Mouse (Mus musculus) MEL (cell line): ENCODE results near the gene Lsm12. TPM values are rescaled to one million over a fixed set of nuclear protein-coding genes. Genes with fewer than 3 reads are reported as not detected.
A peak's percentile ranks its signal among the peaks of the same experiment; 100 is the strongest.

Experiments used
- DNase-seq: peaks from one replicate; pipeline ENCODE4 v3.0.0; 2011; ENCODE audit warnings: low read depth, low spot score
- H3K27ac ChIP-seq: 2 replicates; pipeline ENCODE4 v1.5.1; 2012; ENCODE audit warnings: low read depth, mild to moderate bottlenecking, control low read depth, low read length, moderate library complexity; ENCODE audit not compliant: control insufficient read depth
- H3K27me3 ChIP-seq, 2 experiments: fragments of 150-350 bp in 1 of 2; sonication (generic) in 1 of 2; 2 replicates each; pipeline ENCODE4 v1.6.1; 2012; ENCODE audit warnings: low read length in 2 of 2, mild to moderate bottlenecking in 2 of 2, improper control_type of control experiment in 1 of 2, moderate library complexity in 1 of 2; ENCODE audit not compliant: insufficient read depth in 2 of 2, control insufficient read depth in 1 of 2
- H3K36me3 ChIP-seq, 2 experiments: 2 replicates each; pipeline ENCODE4 v1.6.1; 2012 to 2014; ENCODE audit warnings: low read length in 2 of 2, improper control_type of control experiment in 1 of 2, inconsistent platforms in 1 of 2, mild to moderate bottlenecking in 1 of 2; ENCODE audit not compliant: insufficient read depth in 2 of 2, control insufficient read depth in 1 of 2
- H3K4me1 ChIP-seq, 2 experiments: fragments of 150-350 bp in 1 of 2; sonication (generic) in 1 of 2; 2 replicates each; pipeline ENCODE4 v1.6.1; 2012; ENCODE audit warnings: low read length in 2 of 2, improper control_type of control experiment in 1 of 2, mild to moderate bottlenecking in 1 of 2; ENCODE audit not compliant: insufficient read depth in 2 of 2, control insufficient read depth in 1 of 2
- H3K4me3 ChIP-seq, 2 experiments: fragments of 150-350 bp in 1 of 2; sonication (generic) in 1 of 2; 2 replicates each; pipeline ENCODE4 v1.5.1; 2012; ENCODE audit warnings: low read depth in 2 of 2, low read length in 2 of 2, mild to moderate bottlenecking in 2 of 2, moderate library complexity in 2 of 2, control low read depth in 1 of 2, improper control_type of control experiment in 1 of 2; ENCODE audit not compliant: control insufficient read depth in 1 of 2, insufficient read depth in 1 of 2
- H3K79me2 ChIP-seq: 2 replicates; pipeline ENCODE4 v1.6.1; 2012; ENCODE audit warnings: mild to moderate bottlenecking, low read length, moderate library complexity; ENCODE audit not compliant: control insufficient read depth, poor library complexity, insufficient read depth
- H3K9ac ChIP-seq: 2 replicates; pipeline ENCODE4 v1.6.1; 2012; ENCODE audit warnings: low read depth, mild to moderate bottlenecking, control low read depth, low read length, moderate library complexity; ENCODE audit not compliant: control insufficient read depth, poor library complexity, severe bottlenecking
- H3K9me3 ChIP-seq: fragments of 150-350 bp; sonication (generic); replicated peaks from 2 replicates; pipeline ENCODE4 v1.6.1; 2012; ENCODE audit warnings: mild to moderate bottlenecking, low read length, improper control_type of control experiment, moderate library complexity; ENCODE audit not compliant: insufficient read depth
- CHD2 ChIP-seq: IDR thresholded peaks from 2 replicates; pipeline ENCODE4 v1.6.1; 2011; ENCODE audit warnings: low read length, improper control_type of control experiment
- ELF1 ChIP-seq: IDR thresholded peaks from 2 replicates; pipeline ENCODE4 v1.6.1; 2014; ENCODE audit warnings: low read depth, mild to moderate bottlenecking, inconsistent platforms, low read length, improper control_type of control experiment, moderate library complexity
- EP300 ChIP-seq, 2 experiments: IDR thresholded peaks; 2 replicates each; pipeline ENCODE4 v1.6.1; 2011; ENCODE audit warnings: improper control_type of control experiment in 2 of 2, low read length in 2 of 2, low read depth in 1 of 2, mild to moderate bottlenecking in 1 of 2
- GABPA ChIP-seq: IDR thresholded peaks from 2 replicates; pipeline ENCODE4 v1.6.1; 2012; ENCODE audit warnings: low read depth, mild to moderate bottlenecking, inconsistent platforms, low read length, improper control_type of control experiment, moderate library complexity
- HCFC1 ChIP-seq: IDR thresholded peaks from 2 replicates; pipeline ENCODE4 v1.6.1; 2012; ENCODE audit warnings: low read depth, mild to moderate bottlenecking, inconsistent platforms, low read length, improper control_type of control experiment, moderate library complexity
- MAFK ChIP-seq: IDR thresholded peaks from 2 replicates; pipeline ENCODE4 v1.6.1; 2011; ENCODE audit warnings: low read depth, mild to moderate bottlenecking, low read length, improper control_type of control experiment, borderline replicate concordance
- MAX ChIP-seq: IDR thresholded peaks from 2 replicates; pipeline ENCODE4 v1.6.1; 2011; ENCODE audit warnings: low read length, improper control_type of control experiment
- MAZ ChIP-seq: IDR thresholded peaks from 2 replicates; pipeline ENCODE4 v1.6.1; 2012; ENCODE audit warnings: low read depth, mild to moderate bottlenecking, inconsistent platforms, low read length, improper control_type of control experiment
- MEF2A ChIP-seq: IDR thresholded peaks from 2 replicates; pipeline ENCODE4 v1.6.1; 2014; ENCODE audit warnings: low read depth, mild to moderate bottlenecking, inconsistent platforms, low read length, improper control_type of control experiment; ENCODE audit not compliant: poor library complexity, insufficient replicate concordance, severe bottlenecking; ENCODE audit errors: extremely low read depth
- MXI1 ChIP-seq: IDR thresholded peaks from 2 replicates; pipeline ENCODE4 v1.6.1; 2011; ENCODE audit warnings: mild to moderate bottlenecking, low read depth, low read length, improper control_type of control experiment
- MYC ChIP-seq: IDR thresholded peaks from 2 replicates; pipeline ENCODE4 v1.6.1; 2011; ENCODE audit warnings: low read depth, mild to moderate bottlenecking, low read length, improper control_type of control experiment, moderate library complexity
- NELFE ChIP-seq: IDR thresholded peaks from 2 replicates; pipeline ENCODE4 v1.6.1; 2011; ENCODE audit warnings: low read depth, low read length, improper control_type of control experiment
- POLR2A ChIP-seq, 2 experiments: IDR thresholded peaks; 2 replicates each; pipeline ENCODE4 v1.6.1; 2011 to 2012; ENCODE audit warnings: low read length in 2 of 2, mild to moderate bottlenecking in 2 of 2, control low read depth in 1 of 2, improper control_type of control experiment in 1 of 2, low read depth in 1 of 2, moderate library complexity in 1 of 2; ENCODE audit not compliant: control insufficient read depth in 1 of 2, insufficient read depth in 1 of 2, poor library complexity in 1 of 2
- POLR2AphosphoS2 ChIP-seq: IDR thresholded peaks from 2 replicates; pipeline ENCODE4 v1.6.1; 2011; ENCODE audit warnings: low read length, improper control_type of control experiment
- POLR2AphosphoS5 ChIP-seq: IDR thresholded peaks from 2 replicates; pipeline ENCODE4 v1.6.1; 2012; ENCODE audit warnings: low read depth, borderline replicate concordance, mild to moderate bottlenecking, inconsistent platforms, low read length, moderate library complexity, mixed read lengths
- SIN3A ChIP-seq: IDR thresholded peaks from 2 replicates; pipeline ENCODE4 v1.6.1; 2012; ENCODE audit warnings: low read length, improper control_type of control experiment, inconsistent platforms
- ZKSCAN1 ChIP-seq: IDR thresholded peaks from 2 replicates; pipeline ENCODE4 v1.6.1; 2012; ENCODE audit warnings: low read depth, mild to moderate bottlenecking, inconsistent platforms, low read length, improper control_type of control experiment, moderate library complexity
- ZNF384 ChIP-seq: IDR thresholded peaks from 2 replicates; pipeline ENCODE4 v1.6.1; 2012; ENCODE audit warnings: low read depth, mild to moderate bottlenecking, inconsistent platforms, low read length, improper control_type of control experiment
- polyA plus RNA-seq, 2 experiments: library from polyadenylated mRNA; stranded (reverse) in 1 of 2; unstranded in 1 of 2; fragments of >175 nt in 1 of 2; fragments of >200 nt in 1 of 2; gene quantifications; 2 replicates each; pipeline versions ENCODE4 v1.2.1 to v1.2.4; 2012; ENCODE audit warnings: low replicate concordance in 2 of 2, low read depth in 1 of 2; ENCODE audit not compliant: insufficient read length in 2 of 2, insufficient read depth in 1 of 2, missing spikeins in 1 of 2
- total RNA-seq: library from RNA; depleted of rRNA; stranded (reverse); fragments of 300-350 nt; gene quantifications from 2 replicates; pipeline ENCODE4 v1.2.3, GENCODE M21; 2012

Gene Lsm12
- total and polyA plus RNA-seq, 3 experiments, result 75.0 to 150 (median 128) TPM

- Histone ChIP-seq H3K27me3 (no peaks in the 10 kb centered on the region), H3K9ac (peak overlapping the region; percentile 96), H3K27ac (peak overlapping the region; percentile 50), H3K36me3 (peaks cover 28 to 41% of the 10 kb centered on the region in 2 experiments), H3K4me3 (peak overlapping the region; percentile 82 to 90), H3K79me2 (peaks cover 41% of the 10 kb centered on the region), H3K4me1 (peaks cover 2 to 19% of the 10 kb centered on the region in 2 experiments), H3K9me3 (no peaks in the 10 kb centered on the region)
- TF ChIP-seq MAZ, result 0 out of 2 replicates have a peak, but pooled peaks have one; percentile 22
- no peak for TF ChIP-seq ZNF384
- no peak for TF ChIP-seq POLR2AphosphoS5
- TF ChIP-seq POLR2A (IDR thresholded peaks at IDR 0.05; ENCODE audit: control insufficient read depth in 1 of 2, insufficient read depth in 1 of 2, low read depth in 1 of 2, low read length in 2 of 2, poor library complexity in 1 of 2), result no peak
- no peak for TF ChIP-seq GABPA
- TF ChIP-seq EP300 (IDR thresholded peaks at IDR 0.05; ENCODE audit: low read depth in 1 of 2, low read length in 2 of 2), result no peak
- no peak for TF ChIP-seq CHD2
- TF ChIP-seq NELFE, result no peak
- peak; percentile 11; the same call in 1 of the 2 replicates for TF ChIP-seq MAX
- no peak for TF ChIP-seq MEF2A
- TF ChIP-seq MYC, result peak; percentile 55
- peak; percentile 27; the same call in 1 of the 2 replicates for TF ChIP-seq SIN3A
- TF ChIP-seq POLR2AphosphoS2, result no peak
- TF ChIP-seq MAFK, result no peak
- no peak for TF ChIP-seq ELF1
- peak; percentile 70 for TF ChIP-seq MXI1
- no peak for TF ChIP-seq HCFC1
- peak; percentile 67 for DNase-seq
Observed at GRCm38 (mm10) chr11:102184253-102184645, 847 bp downstream of the Lsm12 start.

- no peaks in the 10 kb centered on the region for H3K27me3 ChIP-seq
- TF ChIP-seq ZKSCAN1, result 0 out of 2 replicates have a peak, but pooled peaks have one; percentile 16
- no peak for TF ChIP-seq POLR2AphosphoS2
- peaks cover 24 to 45% of the 10 kb centered on the region in 2 experiments for H3K36me3 ChIP-seq
- H3K79me2 ChIP-seq, result peaks cover 57% of the 10 kb centered on the region
- peaks cover 0 to 9% of the 10 kb centered on the region in 2 experiments; a peak in 3 of 4 replicates for H3K4me1 ChIP-seq
- DNase-seq, result no peak
- no peak overlapping the region for H3K4me3 ChIP-seq
- no peak overlapping the region for H3K9ac ChIP-seq
- H3K27ac ChIP-seq, result no peak overlapping the region
- no peaks in the 10 kb centered on the region for H3K9me3 ChIP-seq
Observed at GRCm38 (mm10) chr11:102179836-102180235, 5.3 kb downstream of the Lsm12 start.
